Mouse (Mus musculus): ENCODE measurements around the gene Fbxl8.
A peak's percentile ranks its signal among the peaks of the same experiment; 100 is the strongest.

Fbxl8 gene

GRCm38 (mm10) chr8:105303874-105304273, 39.4 kb downstream of the Fbxl8 start:
- DNase-seq (ENCODE audit: low spot score in 2 of 2): no peak

- DNase-seq (ENCODE audit: low spot score in 2 of 2): no peak
Observed at GRCm38 (mm10) chr8:105304325-105305210, 40.1 kb downstream of the Fbxl8 start.

- DNase-seq (ENCODE audit: low spot score in 2 of 2): peak in 1 of 2 experiments; percentile 57
Observed at GRCm38 (mm10) chr8:105305211-105306145, 41.0 kb downstream of the Fbxl8 start, which contains the start of gene Elmo3. TSS of gene Elmo3 (plus strand) at chr8:105305601.

- DNase-seq (ENCODE audit: low spot score in 2 of 2): no peak
Observed at GRCm38 (mm10) chr8:105306146-105306691, 41.8 kb downstream of the Fbxl8 start.

- DNase-seq (ENCODE audit: low spot score in 2 of 2): no peak
Observed at GRCm38 (mm10) chr8:105307670-105308069, 43.2 kb downstream of the Fbxl8 start.

- DNase-seq (ENCODE audit: low spot score in 2 of 2): no peak
Observed at GRCm38 (mm10) chr8:105308428-105308827, 44.0 kb downstream of the Fbxl8 start.

- no peak for DNase-seq (ENCODE audit: low spot score in 2 of 2)
Observed at GRCm38 (mm10) chr8:105309142-105309847, 44.8 kb downstream of the Fbxl8 start.

GRCm38 (mm10) chr8:105310118-105310517, 45.7 kb downstream of the Fbxl8 start:
- DNase-seq (ENCODE audit: low spot score in 2 of 2): no peak

GRCm38 (mm10) chr8:105311718-105312117, 47.3 kb downstream of the Fbxl8 start:
- DNase-seq (ENCODE audit: low spot score in 2 of 2): no peak

GRCm38 (mm10) chr8:105312891-105313481, 48.5 kb downstream of the Fbxl8 start:
- DNase-seq (ENCODE audit: low spot score in 2 of 2): no peak

- no peak for DNase-seq (ENCODE audit: low spot score in 2 of 2)
Observed at GRCm38 (mm10) chr8:105313622-105314402, 49.4 kb downstream of the Fbxl8 start.

GRCm38 (mm10) chr8:105315073-105315769, 50.8 kb downstream of the Fbxl8 start:
- DNase-seq (ENCODE audit: low spot score in 2 of 2): no peak

GRCm38 (mm10) chr8:105317941-105318340, 53.5 kb downstream of the Fbxl8 start:
- DNase-seq (ENCODE audit: low spot score in 2 of 2): no peak

GRCm38 (mm10) chr8:105318662-105319190, 54.3 kb downstream of the Fbxl8 start:
- DNase-seq (ENCODE audit: low spot score in 2 of 2): no peak
